Mouse (Mus musculus): ENCODE results near the gene Gm4450. TPM values are rescaled to one million over a fixed set of nuclear protein-coding genes. Genes with fewer than 3 reads are reported as not detected.
"Not testable (repeated sequence)": the region's sequence is repeated elsewhere in the genome, so short reads cannot be mapped to it uniquely, and the experiment has no call there.

Gm4450 gene
- polyA plus RNA-seq (2014; fragmentation: Nextera tagmentation; extraction: Ambion mirVana): not detected in 2 replicates

DNA sequence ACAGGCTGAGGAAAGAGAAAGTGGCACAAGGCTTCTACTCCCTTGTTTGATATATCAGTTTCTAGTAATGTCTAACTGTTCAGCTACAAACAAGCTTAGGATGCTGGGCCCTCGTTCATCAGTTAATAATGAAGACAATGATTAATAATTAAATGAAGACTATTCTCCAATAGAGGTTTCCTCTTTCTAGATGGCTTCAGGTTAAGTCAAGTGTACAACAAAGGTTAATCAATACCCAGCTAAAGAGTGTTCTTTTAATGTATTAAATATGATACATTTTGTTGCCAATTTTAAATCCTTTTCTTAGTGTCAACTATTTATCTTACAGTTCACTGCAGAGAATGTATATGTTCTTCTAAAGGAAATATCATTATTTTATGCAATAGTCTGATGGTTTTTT is at the start of gene Gm4450:
Gene Gm4450 (minus strand): TSS at position 101 of the 400 bp plus-strand sequence.
- H3K36me3 ChIP-seq (ENCODE audit: insufficient read depth); H3K9me3 ChIP-seq (ENCODE audit: low read depth, low read length); H3K9ac ChIP-seq; ATAC-seq (ENCODE audit: insufficient read depth); H3K27me3 ChIP-seq (ENCODE audit: insufficient read depth, low read length); H3K4me1 ChIP-seq (ENCODE audit: insufficient read depth); H3K4me3 ChIP-seq (ENCODE audit: low read depth, low read length); H3K4me2 ChIP-seq; DNase-seq; H3K27ac ChIP-seq (ENCODE audit: low read depth): not testable (repeated sequence)
- WGBS: no CpG with 5 or more reads among the region's 1 CpGs

- not testable (repeated sequence) for DNase-seq
Observed at GRCm38 (mm10) chr3:98497401-98497800, 40.5 kb upstream of the Gm4450 start.

DNA sequence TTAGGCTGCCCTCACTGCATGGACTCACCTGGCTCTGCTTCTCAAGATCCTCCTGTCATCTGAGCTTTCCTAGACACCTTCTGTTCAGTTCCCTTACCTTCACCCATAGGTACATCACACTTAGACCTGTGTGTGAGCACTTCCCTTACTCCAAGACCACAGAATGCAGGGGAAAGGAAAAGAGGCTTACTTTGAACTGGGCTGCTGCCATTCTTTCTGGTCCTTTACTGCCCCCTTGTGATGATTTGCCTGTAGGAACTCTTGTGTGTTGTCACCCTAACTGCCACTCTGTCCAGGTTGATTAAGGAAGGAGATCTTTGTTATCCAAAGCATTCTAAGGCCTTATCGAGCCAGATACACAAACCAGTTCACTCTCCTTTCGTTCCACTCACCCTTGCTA is 39.8 kb upstream of the Gm4450 start:
- not testable (repeated sequence) for DNase-seq; ATAC-seq (ENCODE audit: insufficient read depth)

More at GRCm38 (mm10) chr3:98497401-98497800, 40.5 kb upstream of the Gm4450 start:
- not testable (repeated sequence) for H3K9ac ChIP-seq; H3K27ac ChIP-seq (ENCODE audit: low read depth); H3K4me3 ChIP-seq (ENCODE audit: low read depth, low read length); H3K27me3 ChIP-seq (ENCODE audit: insufficient read depth, low read length); ATAC-seq (ENCODE audit: insufficient read depth); H3K9me3 ChIP-seq (ENCODE audit: low read depth, low read length); H3K4me1 ChIP-seq (ENCODE audit: insufficient read depth); H3K4me2 ChIP-seq; H3K36me3 ChIP-seq (ENCODE audit: insufficient read depth)

DNA sequence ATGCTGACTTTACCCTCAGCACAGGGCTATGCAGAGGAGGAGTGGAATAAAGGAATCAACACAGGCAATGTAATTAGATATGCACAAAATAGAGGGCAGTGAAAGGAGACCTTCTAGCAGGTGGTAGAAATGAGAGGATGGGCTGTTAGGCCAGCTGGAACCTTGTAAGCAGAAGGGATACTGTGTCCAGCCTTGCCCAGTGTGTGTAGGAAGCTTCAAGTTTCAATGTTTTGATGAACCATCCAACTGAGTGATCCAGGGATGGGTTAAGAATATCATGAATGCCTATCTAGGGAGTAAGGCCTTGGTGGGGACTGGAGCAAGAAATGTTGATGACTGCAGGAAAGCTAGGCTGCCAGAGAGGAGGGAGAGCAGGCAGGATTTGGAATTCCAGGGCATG is 38.1 kb upstream of the Gm4450 start:
- H3K9me3 ChIP-seq (ENCODE audit: low read depth, low read length); H3K27me3 ChIP-seq (ENCODE audit: insufficient read depth, low read length); H3K36me3 ChIP-seq (ENCODE audit: insufficient read depth); ATAC-seq (ENCODE audit: insufficient read depth); H3K9ac ChIP-seq; DNase-seq; H3K4me1 ChIP-seq (ENCODE audit: insufficient read depth); H3K4me2 ChIP-seq; H3K4me3 ChIP-seq (ENCODE audit: low read depth, low read length); H3K27ac ChIP-seq (ENCODE audit: low read depth): not testable (repeated sequence)

More for the DNA sequence above, 39.8 kb upstream of the Gm4450 start:
- not testable (repeated sequence) for H3K9me3 ChIP-seq (ENCODE audit: low read depth, low read length); H3K36me3 ChIP-seq (ENCODE audit: insufficient read depth); H3K4me3 ChIP-seq (ENCODE audit: low read depth, low read length); H3K27ac ChIP-seq (ENCODE audit: low read depth); H3K27me3 ChIP-seq (ENCODE audit: insufficient read depth, low read length); H3K9ac ChIP-seq; H3K4me1 ChIP-seq (ENCODE audit: insufficient read depth); H3K4me2 ChIP-seq
- no CpG with 5 or more reads among the region's 2 CpGs for whole genome bisulfite sequencing

DNA sequence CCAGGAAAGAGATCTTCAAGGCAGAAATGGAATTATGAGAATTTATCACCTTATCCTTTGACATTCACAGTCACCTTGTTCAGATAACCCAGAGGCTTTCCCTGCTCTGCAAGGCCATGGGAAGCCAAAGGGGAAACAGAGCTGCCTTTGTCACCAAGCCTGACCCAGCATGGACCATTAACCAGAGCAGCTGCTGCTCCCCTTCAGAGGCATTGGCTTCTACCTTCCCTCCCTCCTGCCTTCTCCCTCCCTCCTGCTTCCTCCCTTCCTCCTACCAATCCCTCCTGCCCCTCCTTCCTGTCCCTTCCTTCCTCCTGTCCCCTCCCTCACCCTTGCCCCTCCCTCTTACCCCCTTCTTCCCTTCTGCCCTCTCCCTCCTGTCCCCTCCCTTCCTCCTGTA is 37.3 kb upstream of the Gm4450 start:
- not testable (repeated sequence) for H3K9me3 ChIP-seq (ENCODE audit: low read depth, low read length); H3K27me3 ChIP-seq (ENCODE audit: insufficient read depth, low read length); H3K4me1 ChIP-seq (ENCODE audit: insufficient read depth); H3K4me2 ChIP-seq; H3K27ac ChIP-seq (ENCODE audit: low read depth); H3K4me3 ChIP-seq (ENCODE audit: low read depth, low read length); DNase-seq; H3K9ac ChIP-seq; ATAC-seq (ENCODE audit: insufficient read depth); H3K36me3 ChIP-seq (ENCODE audit: insufficient read depth)

- DNase-seq; H3K27me3 ChIP-seq (ENCODE audit: insufficient read depth, low read length); H3K4me1 ChIP-seq (ENCODE audit: insufficient read depth); H3K9me3 ChIP-seq (ENCODE audit: low read depth, low read length); ATAC-seq (ENCODE audit: insufficient read depth); H3K4me3 ChIP-seq (ENCODE audit: low read depth, low read length); H3K36me3 ChIP-seq (ENCODE audit: insufficient read depth); H3K9ac ChIP-seq; H3K4me2 ChIP-seq; H3K27ac ChIP-seq (ENCODE audit: low read depth): not testable (repeated sequence)
Observed at GRCm38 (mm10) chr3:98471499-98471898, 14.6 kb upstream of the Gm4450 start.

DNA sequence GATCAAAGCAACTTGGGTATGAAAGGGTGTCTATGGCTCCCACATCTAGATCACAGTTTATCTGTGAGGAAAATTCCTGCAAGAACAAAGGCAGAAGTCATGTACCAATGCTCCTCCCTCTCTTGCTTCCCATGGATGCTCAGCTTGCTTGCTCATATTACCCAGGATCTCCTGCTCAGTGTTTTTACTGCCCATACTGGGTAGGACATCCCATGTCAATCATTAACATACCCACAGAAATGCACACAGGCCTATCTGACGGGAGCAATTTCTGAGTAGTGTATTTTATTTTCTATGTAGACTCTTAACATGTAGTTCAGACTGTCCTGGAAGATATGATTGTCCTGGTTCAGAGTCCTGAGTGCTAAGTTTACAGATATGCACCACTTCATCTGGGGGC is 14.1 kb upstream of the Gm4450 start:
- not testable (repeated sequence) for H3K4me3 ChIP-seq (ENCODE audit: low read depth, low read length); DNase-seq; H3K4me2 ChIP-seq; H3K9ac ChIP-seq; H3K27ac ChIP-seq (ENCODE audit: low read depth); H3K36me3 ChIP-seq (ENCODE audit: insufficient read depth); H3K4me1 ChIP-seq (ENCODE audit: insufficient read depth); H3K27me3 ChIP-seq (ENCODE audit: insufficient read depth, low read length); ATAC-seq (ENCODE audit: insufficient read depth); H3K9me3 ChIP-seq (ENCODE audit: low read depth, low read length)
- WGBS: no CpG with 5 or more reads among the region's 1 CpGs

- H3K27me3 ChIP-seq (ENCODE audit: insufficient read depth, low read length); H3K27ac ChIP-seq (ENCODE audit: low read depth); H3K4me3 ChIP-seq (ENCODE audit: low read depth, low read length); ATAC-seq (ENCODE audit: insufficient read depth); H3K36me3 ChIP-seq (ENCODE audit: insufficient read depth); H3K9ac ChIP-seq; H3K4me1 ChIP-seq (ENCODE audit: insufficient read depth); H3K9me3 ChIP-seq (ENCODE audit: low read depth, low read length); DNase-seq; H3K4me2 ChIP-seq: not testable (repeated sequence)
- WGBS: no CpG with 5 or more reads among the region's 2 CpGs
Observed at GRCm38 (mm10) chr3:98469323-98469722, 12.4 kb upstream of the Gm4450 start.

DNA sequence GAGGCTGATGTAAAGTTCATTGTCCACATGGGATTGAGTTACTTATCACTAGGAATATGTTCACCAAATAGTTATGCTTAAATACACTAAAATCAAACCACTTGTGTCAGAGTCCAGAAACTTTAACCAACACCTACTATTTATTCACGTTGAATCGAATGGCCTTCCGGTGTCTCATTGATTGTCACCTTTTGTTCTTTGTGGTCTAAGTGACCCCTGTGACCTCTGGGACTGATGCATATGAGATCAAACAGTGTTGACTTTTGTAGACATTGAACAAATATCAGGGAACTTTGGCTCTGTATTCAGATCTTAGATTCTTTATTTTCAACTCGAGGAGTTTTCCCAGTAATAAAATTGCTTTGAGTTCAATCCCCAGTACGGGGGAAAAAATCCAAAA is 3.1 kb downstream of the Gm4450 start:
- not testable (repeated sequence) for DNase-seq; H3K9me3 ChIP-seq (ENCODE audit: low read depth, low read length); H3K9ac ChIP-seq; H3K36me3 ChIP-seq (ENCODE audit: insufficient read depth); H3K4me3 ChIP-seq (ENCODE audit: low read depth, low read length); H3K4me2 ChIP-seq; H3K27ac ChIP-seq (ENCODE audit: low read depth); ATAC-seq (ENCODE audit: insufficient read depth); H3K4me1 ChIP-seq (ENCODE audit: insufficient read depth); H3K27me3 ChIP-seq (ENCODE audit: insufficient read depth, low read length)
- WGBS: 58% methylated on average over 5 of the region's 5 CpGs

DNA sequence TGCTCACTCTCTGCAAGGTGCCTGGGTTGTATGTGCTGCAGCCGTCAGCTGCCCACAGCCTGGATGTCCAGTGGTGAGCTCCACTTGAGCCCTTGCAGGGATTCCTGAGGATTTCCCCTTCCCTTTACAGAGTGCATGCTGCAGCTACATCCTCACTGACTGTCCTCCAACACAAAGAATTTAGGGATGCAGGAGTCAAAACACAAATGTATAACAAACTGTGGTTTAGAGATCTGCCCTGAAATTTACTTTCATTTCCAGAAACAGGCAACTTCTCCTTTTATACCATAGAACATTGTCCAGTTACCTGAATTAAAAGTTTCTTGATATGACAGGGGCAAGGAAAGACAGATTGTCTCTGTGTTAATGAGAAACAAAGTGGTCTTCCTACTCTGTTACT is 13.0 kb downstream of the Gm4450 start:
- not testable (repeated sequence) for H3K27me3 ChIP-seq (ENCODE audit: insufficient read depth, low read length); H3K9me3 ChIP-seq (ENCODE audit: low read depth, low read length); H3K9ac ChIP-seq; H3K36me3 ChIP-seq (ENCODE audit: insufficient read depth); DNase-seq; H3K4me3 ChIP-seq (ENCODE audit: low read depth, low read length); H3K4me2 ChIP-seq; H3K4me1 ChIP-seq (ENCODE audit: insufficient read depth); ATAC-seq (ENCODE audit: insufficient read depth); H3K27ac ChIP-seq (ENCODE audit: low read depth)
- WGBS: 80% methylated on average over 1 of the region's 1 CpGs
